Comparison of ENCODE assay signal across 14 mouse cellular contexts in the genomic region with DNA sequence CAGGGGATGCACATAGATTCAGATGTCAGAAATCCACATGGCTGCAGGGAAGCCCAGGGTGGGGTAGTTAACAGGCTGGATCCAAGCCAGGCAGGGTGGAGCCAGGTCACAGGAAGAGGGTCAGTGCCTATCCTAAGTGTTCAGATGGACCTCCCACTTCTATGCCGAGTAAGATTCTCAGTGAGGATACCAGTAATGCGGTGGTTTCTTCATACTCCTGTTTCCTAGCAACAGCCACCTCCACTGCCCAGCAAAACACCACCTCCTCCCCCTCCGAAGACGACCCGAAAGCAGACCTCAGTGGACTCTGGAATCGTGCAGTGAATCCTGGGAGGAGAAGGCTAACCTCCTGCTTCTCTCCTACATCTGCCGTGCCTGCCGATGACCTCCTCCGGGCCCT.
A peak's percentile ranks its signal among the peaks of the same experiment; 100 is the strongest.
DNase-seq lines count a peak whose midpoint lies in the region; ATAC-seq and TF ChIP-seq lines count a peak whose summit lies in the region.
"Had no signal": no experiment of that assay in that cellular context is flagged by ENCODE, and none has a peak within 500 bp of the region (broad histone marks: within the 10 kb centered on the region; RNA-seq: fewer than 3 reads in every experiment).

No protein-coding gene starts in this region.

- H3K27me3 ChIP-seq in hindbrain, embryonic 16.5 days (replicated peaks; ENCODE audit: control insufficient read depth, insufficient read depth, low read length): no peaks in the 10 kb centered on the region
- H3K27me3 ChIP-seq in hindbrain, embryonic 13.5 days: no peaks in the 10 kb centered on the region
- H3K27me3 ChIP-seq in lung, postnatal 0 days (replicated peaks; ENCODE audit: insufficient read depth, low read length): no peaks in the 10 kb centered on the region
- H3K27me3 ChIP-seq in midbrain, embryonic 16.5 days (ENCODE audit: control insufficient read depth, insufficient read depth, low read depth, low read length): no peaks in the 10 kb centered on the region
- H3K27me3 ChIP-seq: forebrain, embryonic 13.5 days; lung, embryonic 15.5 days had no signal

- no peaks in the 10 kb centered on the region for H3K9me3 ChIP-seq in hindbrain, embryonic 16.5 days (ENCODE audit: control insufficient read depth, low read length)
- no peaks in the 10 kb centered on the region for H3K9me3 ChIP-seq in hindbrain, embryonic 13.5 days
- no peaks in the 10 kb centered on the region for H3K9me3 ChIP-seq in lung, postnatal 0 days (ENCODE audit: low read length)
- no peaks in the 10 kb centered on the region for H3K9me3 ChIP-seq in midbrain, embryonic 16.5 days (replicated peaks; ENCODE audit: control insufficient read depth, low read length, poor library complexity, severe bottlenecking)
- H3K9me3 ChIP-seq: forebrain, embryonic 13.5 days; lung, embryonic 15.5 days had no signal

- WGBS in hindbrain, embryonic 16.5 days: 53% methylated on average over 9 of the region's 9 CpGs
- 55% methylated on average over 9 of the region's 9 CpGs for WGBS in hindbrain, embryonic 13.5 days
- WGBS in lung, postnatal 0 days: 48% methylated on average over 9 of the region's 9 CpGs
- 53% methylated on average over 9 of the region's 9 CpGs for WGBS in lung, adult 2 months
- 46% methylated on average over 9 of the region's 9 CpGs for whole genome bisulfite sequencing in midbrain, embryonic 16.5 days

- no peak overlapping the region for H3K4me3 ChIP-seq in hindbrain, embryonic 16.5 days (ENCODE audit: low read length)
- no peak overlapping the region for H3K4me3 ChIP-seq in hindbrain, embryonic 13.5 days
- no peak overlapping the region for H3K4me3 ChIP-seq in lung, postnatal 0 days (ENCODE audit: low read depth, low read length)
- H3K4me3 ChIP-seq in lung, adult 2 months (replicated peaks; ENCODE audit: extremely low read depth, low read depth, low read length): no peak overlapping the region
- H3K4me3 ChIP-seq in midbrain, embryonic 16.5 days (ENCODE audit: low read depth, low read length): no peak overlapping the region
- H3K4me3 ChIP-seq: forebrain, embryonic 13.5 days; lung, embryonic 15.5 days had no signal

- H3K27ac ChIP-seq in hindbrain, embryonic 16.5 days (ENCODE audit: low read depth, low read length): no peak overlapping the region
- H3K27ac ChIP-seq in hindbrain, embryonic 13.5 days: no peak overlapping the region; the same call in 1 of the 2 replicates
- no peak overlapping the region for H3K27ac ChIP-seq in lung, postnatal 0 days (ENCODE audit: low read length)
- no peak overlapping the region for H3K27ac ChIP-seq in midbrain, embryonic 16.5 days (ENCODE audit: low read length)
- H3K27ac ChIP-seq: forebrain, embryonic 13.5 days; lung, embryonic 15.5 days had no signal

- H3K9ac ChIP-seq in hindbrain, embryonic 16.5 days (ENCODE audit: low read depth, low read length): no peak overlapping the region
- no peak overlapping the region for H3K9ac ChIP-seq in hindbrain, embryonic 13.5 days
- no peak overlapping the region for H3K9ac ChIP-seq in lung, postnatal 0 days (replicated peaks; ENCODE audit: low read depth)
- no peak overlapping the region for H3K9ac ChIP-seq in midbrain, embryonic 16.5 days (ENCODE audit: low read depth, low read length)
- H3K9ac ChIP-seq: forebrain, embryonic 13.5 days; lung, embryonic 15.5 days had no signal

- ATAC-seq in hindbrain, embryonic 16.5 days: peak; percentile 70; the same call in 1 of the 2 replicates
- ATAC-seq in hindbrain, embryonic 13.5 days (ENCODE audit: low FRiP score): no peak
- peak; percentile 38 for ATAC-seq in lung, postnatal 0 days
- ATAC-seq in midbrain, embryonic 16.5 days: peak; percentile 56; the same call in 1 of the 2 replicates
- ATAC-seq: forebrain, embryonic 13.5 days; intestine, embryonic 16.5 days had no signal

- DNase-seq in lung, postnatal 0 days (ENCODE audit: low spot score): peak; percentile 19
- DNase-seq in lung, adult 2 months: no peak
- DNase-seq in kidney, postnatal 14 days: peak; percentile 12
- DNase-seq in thymus, postnatal 4 days: no peak
- DNase-seq: cerebellum, adult 9-11 months; heart, postnatal 36 days; thymus, adult 18-20 months had no signal

- no peak for TF ChIP-seq POLR2A in lung, adult 2 months (IDR thresholded peaks at IDR 0.05; ENCODE audit: borderline replicate concordance, extremely low read depth, low read depth, low read length)

- no peak for TF ChIP-seq EP300 in lung, postnatal 0 days (IDR thresholded peaks at IDR 0.05)

- no peak for TF ChIP-seq CTCF in lung, postnatal 0 days (IDR thresholded peaks at IDR 0.05)
- TF ChIP-seq CTCF in lung, adult 2 months (IDR thresholded peaks at IDR 0.05; ENCODE audit: insufficient read depth, low read length): no peak

- peaks cover 5% of the 10 kb centered on the region; the same call in 1 of the 2 replicates for H3K4me1 ChIP-seq in hindbrain, embryonic 16.5 days (ENCODE audit: control insufficient read depth, insufficient read depth, low read depth, low read length)
- peaks cover 14% of the 10 kb centered on the region for H3K4me1 ChIP-seq in hindbrain, embryonic 13.5 days (replicated peaks)
- H3K4me1 ChIP-seq in lung, postnatal 0 days (ENCODE audit: insufficient read depth, low read depth, low read length): no peaks in the 10 kb centered on the region
- H3K4me1 ChIP-seq in lung, adult 2 months (ENCODE audit: control insufficient read depth, insufficient read depth, low read length): no peaks in the 10 kb centered on the region
- peaks cover 6% of the 10 kb centered on the region; the same call in 1 of the 2 replicates for H3K4me1 ChIP-seq in midbrain, embryonic 16.5 days (ENCODE audit: control insufficient read depth, insufficient read depth, low read length)
- H3K4me1 ChIP-seq: forebrain, embryonic 13.5 days; lung, embryonic 15.5 days had no signal

- H3K36me3 ChIP-seq in hindbrain, embryonic 16.5 days (ENCODE audit: control insufficient read depth, insufficient read depth, low read length): no peaks in the 10 kb centered on the region
- no peaks in the 10 kb centered on the region for H3K36me3 ChIP-seq in hindbrain, embryonic 13.5 days
- 0 out of 2 replicates have a peak, but pooled peaks cover 22% of the 10 kb centered on the region for H3K36me3 ChIP-seq in lung, postnatal 0 days (ENCODE audit: insufficient read depth, low read length)
- H3K36me3 ChIP-seq in midbrain, embryonic 16.5 days (ENCODE audit: control insufficient read depth, insufficient read depth, low read length): no peaks in the 10 kb centered on the region
- H3K36me3 ChIP-seq: G1E had no signal

- H3K4me2 ChIP-seq in hindbrain, embryonic 16.5 days (ENCODE audit: low read length): no peak overlapping the region
- H3K4me2 ChIP-seq in hindbrain, embryonic 13.5 days: no peak overlapping the region
- H3K4me2 ChIP-seq in lung, postnatal 0 days (replicated peaks; ENCODE audit: low read depth, low read length): no peak overlapping the region
- H3K4me2 ChIP-seq in midbrain, embryonic 16.5 days (ENCODE audit: low read length): no peak overlapping the region
- H3K4me2 ChIP-seq: forebrain, embryonic 13.5 days; lung, embryonic 15.5 days had no signal

Comparison
In these comparisons a context has a peak if more than half of its experiments do, and no peak if none do; other contexts are left out.
1. DNase-seq: peak in lung, postnatal 0 days (single experiment) and kidney, postnatal 14 days (single experiment); none in lung, adult 2 months (single experiment) and thymus, postnatal 4 days (single experiment).